Mouse (Mus musculus): ENCODE data around the gene Alk.

DNA sequence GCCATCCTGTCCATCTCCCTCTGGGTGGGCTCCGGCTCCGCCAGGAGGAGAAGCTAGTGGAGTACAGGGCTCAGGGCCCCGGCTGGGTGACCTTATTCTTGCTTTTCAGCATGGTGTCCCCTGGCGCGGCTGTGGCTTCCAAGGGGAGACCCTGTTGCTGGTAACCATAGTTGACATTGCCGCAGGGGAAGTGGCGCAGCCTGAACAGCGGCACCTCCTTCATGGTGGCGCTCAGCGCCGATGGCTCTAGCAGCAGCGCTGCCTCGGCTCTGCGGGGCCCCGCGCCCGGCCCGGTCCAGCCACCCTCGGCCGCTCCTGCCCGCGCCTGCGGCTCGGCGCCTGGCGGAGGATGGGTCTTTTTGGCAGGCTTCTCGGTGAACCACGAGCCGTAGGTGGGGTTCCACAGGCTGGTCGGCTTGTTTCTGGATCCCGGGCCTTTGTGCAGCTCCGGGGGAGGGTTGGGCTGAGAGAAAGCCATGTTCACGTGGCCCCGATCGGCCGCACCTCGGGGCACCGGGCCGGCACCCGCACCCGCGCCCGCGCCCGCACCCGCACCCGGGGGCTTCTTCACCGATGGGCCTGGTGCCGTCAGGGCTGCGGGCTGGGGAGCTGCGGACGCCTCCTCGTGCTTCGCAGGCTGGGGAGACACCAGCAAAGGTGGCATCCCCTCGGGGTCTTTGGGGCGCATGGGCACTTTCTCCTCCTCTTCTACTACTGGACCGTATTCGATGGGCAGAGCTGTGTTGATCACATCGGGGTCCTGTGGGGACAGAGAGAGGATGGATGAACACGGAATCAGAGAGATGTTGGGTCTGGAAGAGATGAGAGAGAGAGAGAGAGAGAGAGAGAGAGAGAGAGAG is 734.8 kb downstream of the Alk start:
- no peak for TF ChIP-seq CTCF (IDR thresholded peaks at IDR 0.05; ENCODE audit: low read depth, low read length)
- no peak for TF ChIP-seq POLR2AphosphoS5 (IDR thresholded peaks at IDR 0.05; ENCODE audit: insufficient replicate concordance, low read depth, low read length)

All from G1E (cell line).